Mouse (Mus musculus) heart, embryonic 11.5 days (tissue): ENCODE measurements around the gene Gm10644. TPM values are rescaled to one million over a fixed set of nuclear protein-coding genes. Genes with fewer than 3 reads are reported as not detected.

Source experiments
- ATAC-seq: fragments of 200-750 bp; cut with Nextera tagmentation; replicated peaks from 2 replicates; pipeline ENCODE4 v1.8.0; 2017; ENCODE audit warnings: moderate library complexity; ENCODE audit not compliant: insufficient number of reproducible peaks, low FRiP score, low TSS enrichment
- H3K27ac ChIP-seq: fragments of 300-500 bp; sonication (generic); 2 replicates; pipeline ENCODE4 v1.5.1; 2014; ENCODE audit warnings: mild to moderate bottlenecking, low read depth, low read length
- H3K27me3 ChIP-seq: fragments of 300-500 bp; sonication (generic); 2 replicates; pipeline ENCODE4 v1.6.1; 2014; ENCODE audit warnings: mild to moderate bottlenecking, low read length, mixed read lengths; ENCODE audit not compliant: control insufficient read depth, insufficient read depth
- H3K36me3 ChIP-seq: fragments of 300-500 bp; sonication (generic); 2 replicates; pipeline ENCODE4 v1.6.1; 2014; ENCODE audit warnings: mild to moderate bottlenecking, low read length, moderate library complexity, mixed read lengths; ENCODE audit not compliant: control insufficient read depth, insufficient read depth
- H3K4me1 ChIP-seq: fragments of 300-500 bp; sonication (generic); 2 replicates; pipeline ENCODE4 v1.6.1; 2014; ENCODE audit warnings: low read length; ENCODE audit not compliant: control insufficient read depth, insufficient read depth
- H3K4me2 ChIP-seq: fragments of 300-500 bp; sonication (generic); 2 replicates; pipeline ENCODE4 v1.6.1; 2014; ENCODE audit warnings: mild to moderate bottlenecking, moderate library complexity
- H3K4me3 ChIP-seq: fragments of 300-500 bp; sonication (generic); 2 replicates; pipeline ENCODE4 v1.5.1; 2014; ENCODE audit warnings: low read depth, low read length
- H3K9ac ChIP-seq: fragments of 300-500 bp; sonication (generic); 2 replicates; pipeline ENCODE4 v1.6.1; 2014; ENCODE audit warnings: mild to moderate bottlenecking, low read depth, low read length, moderate library complexity
- H3K9me3 ChIP-seq: fragments of 300-500 bp; sonication (generic); replicated peaks from 2 replicates; pipeline ENCODE4 v1.6.1; 2016; ENCODE audit warnings: low read length; ENCODE audit not compliant: control insufficient read depth
- WGBS: fragments of 180-500 bp; shearing (Covaris S2); extraction: QIAGEN DNeasy Blood & Tissue Kit; methylation state at CpG from one replicate; pipeline ENCODE4 v1.1.7; 2014; ENCODE audit not compliant: insufficient replicate concordance; 5-methylcytosine and 5-hydroxymethylcytosine counted together
- polyA plus RNA-seq: library from polyadenylated mRNA; unstranded; fragments of >200 nt; fragmentation: Nextera tagmentation; extraction: Ambion mirVana; gene quantifications from 2 replicates; pipeline ENCODE4 v1.2.1, GENCODE M21; 2014

The Gm10644 gene
- polyA plus RNA-seq, 1 experiment from 2014 or later = 0.76 TPM

DNA sequence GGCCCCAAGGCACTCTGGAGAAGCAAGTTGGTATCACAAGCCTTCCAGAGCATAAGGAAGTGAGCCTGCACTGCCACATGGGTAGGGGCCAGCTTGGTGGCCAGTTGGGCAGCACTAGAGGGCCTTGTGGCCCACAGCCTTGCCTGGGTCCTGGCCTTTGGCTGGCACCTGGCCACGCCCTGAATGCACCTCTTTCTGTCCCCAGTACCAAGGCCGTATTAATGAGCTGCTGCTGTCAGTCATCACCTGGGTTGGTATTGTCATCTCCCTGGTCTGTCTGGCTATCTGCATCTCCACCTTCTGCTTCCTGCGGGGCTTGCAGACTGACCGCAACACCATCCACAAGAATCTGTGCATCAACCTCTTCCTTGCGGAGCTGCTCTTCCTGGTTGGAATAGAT, 20.8 kb downstream of the Gm10644 start:
- Histone ChIP-seq H3K27ac (no peak overlapping the region), H3K27me3 (no peaks in the 10 kb centered on the region), H3K4me1 (no peaks in the 10 kb centered on the region), H3K4me2 (no peak overlapping the region), H3K36me3 (peaks cover 46% of the 10 kb centered on the region), H3K4me3 (no peak overlapping the region), H3K9me3 (no peaks in the 10 kb centered on the region), H3K9ac (no peak overlapping the region)
- whole genome bisulfite sequencing = 76% methylated on average over 5 of the region's 5 CpGs
- no peak for ATAC-seq

DNA sequence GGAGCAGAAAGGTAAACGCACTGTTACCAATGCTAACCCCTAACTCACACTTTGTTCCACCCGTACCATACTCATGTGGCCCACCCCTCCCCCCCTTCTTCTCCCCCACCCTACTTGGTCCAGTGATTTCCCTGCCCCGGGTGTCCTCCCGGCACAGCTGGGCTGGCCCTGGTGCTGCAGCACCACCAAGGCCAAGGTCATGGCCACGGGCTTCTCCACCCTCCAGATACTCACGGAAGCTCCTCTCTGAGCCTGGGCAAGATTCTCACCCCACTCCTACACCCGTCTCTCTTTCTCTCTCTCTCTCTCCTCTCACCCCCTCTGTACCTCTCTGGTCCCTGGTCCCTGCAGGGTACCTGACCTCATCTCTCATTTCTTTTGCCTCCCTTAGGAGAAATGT, 28.7 kb downstream of the Gm10644 start:
- Histone ChIP-seq H3K9me3 (no peaks in the 10 kb centered on the region), H3K27ac (no peak overlapping the region), H3K4me1 (no peaks in the 10 kb centered on the region), H3K36me3 (peaks cover 17% of the 10 kb centered on the region), H3K4me3 (no peak overlapping the region), H3K4me2 (no peak overlapping the region), H3K9ac (no peak overlapping the region), H3K27me3 (no peaks in the 10 kb centered on the region)
- ATAC-seq = no peak
- 75% methylated on average over 7 of the region's 7 CpGs for WGBS

DNA sequence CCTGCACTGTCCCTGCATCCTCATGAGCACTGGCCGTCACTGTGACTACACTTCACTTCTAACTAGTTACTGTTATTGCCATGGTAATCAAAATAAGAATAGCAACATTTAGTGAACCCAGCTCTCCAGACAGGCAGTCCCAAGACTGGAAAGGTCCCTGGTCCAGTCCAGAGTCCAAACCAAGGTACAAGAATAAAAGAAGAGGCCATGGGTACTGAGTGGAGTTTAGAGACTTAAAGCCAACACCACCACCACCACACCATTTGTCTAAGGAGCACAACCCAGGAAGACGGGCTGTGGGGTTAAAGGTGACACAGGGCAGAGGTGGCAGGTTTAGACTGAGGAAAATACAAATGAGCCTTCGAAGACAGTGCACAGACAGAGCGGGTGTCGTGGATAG, 30.4 kb downstream of the Gm10644 start:
- Histone ChIP-seq H3K4me2 (no peak overlapping the region), H3K4me1 (no peaks in the 10 kb centered on the region), H3K9ac (no peak overlapping the region), H3K27me3 (no peaks in the 10 kb centered on the region), H3K27ac (no peak overlapping the region), H3K36me3 (peaks cover 8% of the 10 kb centered on the region), H3K4me3 (no peak overlapping the region), H3K9me3 (no peaks in the 10 kb centered on the region)
- no peak for ATAC-seq
- WGBS = 88% methylated on average over 5 of the region's 5 CpGs

DNA sequence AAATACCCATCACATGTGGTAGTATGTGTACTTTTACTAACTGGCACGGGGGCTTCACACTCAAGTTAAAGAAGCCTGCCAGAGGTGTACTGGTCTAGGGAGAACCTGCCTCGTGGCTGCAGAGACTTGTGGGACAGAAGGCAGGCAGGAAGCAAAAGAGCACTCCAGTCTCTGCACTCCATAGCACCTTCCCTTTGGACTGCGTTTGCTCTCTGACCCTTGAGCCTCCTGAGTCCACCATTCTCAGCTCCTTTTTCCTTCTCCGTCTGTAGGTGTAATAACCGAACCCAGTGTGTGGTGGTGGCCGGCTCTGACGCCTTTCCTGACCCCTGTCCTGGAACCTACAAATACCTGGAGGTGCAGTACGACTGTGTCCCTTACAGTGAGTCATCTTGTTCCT, 32.3 kb downstream of the Gm10644 start:
- Histone ChIP-seq H3K9me3 (no peaks in the 10 kb centered on the region), H3K9ac (no peak overlapping the region), H3K4me3 (no peak overlapping the region), H3K4me2 (no peak overlapping the region), H3K27ac (no peak overlapping the region), H3K36me3 (peaks cover 7% of the 10 kb centered on the region), H3K27me3 (no peaks in the 10 kb centered on the region), H3K4me1 (peaks cover 2% of the 10 kb centered on the region; the same call in 1 of the 2 replicates)
- no peak for ATAC-seq
- 86% methylated on average over 8 of the region's 8 CpGs for WGBS

DNA sequence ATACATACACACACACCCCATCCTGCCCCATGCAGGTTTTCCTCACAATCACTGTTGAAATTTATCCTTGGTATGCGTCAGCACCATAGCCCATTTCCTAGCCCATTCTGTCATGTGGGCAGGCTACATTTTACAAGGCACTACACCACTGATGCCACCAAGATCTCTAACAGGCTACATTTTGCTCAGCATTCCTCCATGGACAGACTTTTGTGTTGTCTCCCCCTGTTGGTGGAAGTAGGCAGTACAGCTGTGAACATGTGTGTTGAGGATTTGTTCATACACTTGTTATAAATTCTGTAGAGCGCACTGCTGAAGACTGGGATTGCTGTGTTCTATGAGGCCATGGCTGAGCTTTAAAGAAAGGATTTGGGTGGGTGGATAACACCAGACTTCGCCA, 33.4 kb downstream of the Gm10644 start:
- Histone ChIP-seq H3K36me3 (peaks cover 7% of the 10 kb centered on the region), H3K4me1 (peaks cover 7% of the 10 kb centered on the region; the same call in 1 of the 2 replicates), H3K9ac (no peak overlapping the region), H3K4me2 (no peak overlapping the region), H3K4me3 (no peak overlapping the region), H3K27me3 (no peaks in the 10 kb centered on the region), H3K27ac (no peak overlapping the region), H3K9me3 (no peaks in the 10 kb centered on the region)
- no peak for ATAC-seq
- 67% methylated on average over 3 of the region's 3 CpGs for WGBS

DNA sequence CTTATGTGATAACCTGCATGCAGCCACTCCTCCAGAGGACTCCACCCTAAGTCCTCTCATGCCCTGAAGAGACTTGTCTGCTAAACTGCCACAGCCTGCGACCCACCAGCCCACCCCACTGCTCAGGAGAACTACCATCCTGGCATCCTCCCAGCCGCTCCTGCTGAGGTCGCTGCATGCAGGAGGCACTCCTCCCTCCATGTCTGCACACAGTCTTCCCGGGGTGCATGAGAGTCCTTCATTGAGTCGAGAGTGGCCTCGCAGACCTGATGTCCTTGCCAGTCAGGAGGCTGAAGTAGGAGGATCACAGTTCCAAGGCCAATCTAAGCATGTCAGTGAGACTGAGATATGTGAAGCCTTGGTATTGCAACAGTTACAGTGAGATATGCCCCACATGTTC, 37.4 kb downstream of the Gm10644 start:
- Histone ChIP-seq H3K4me1 (peaks cover 34% of the 10 kb centered on the region), H3K9ac (no peak overlapping the region), H3K9me3 (no peaks in the 10 kb centered on the region), H3K36me3 (peaks cover 2% of the 10 kb centered on the region; the same call in 1 of the 2 replicates), H3K27ac (no peak overlapping the region), H3K27me3 (no peaks in the 10 kb centered on the region), H3K4me3 (no peak overlapping the region), H3K4me2 (no peak overlapping the region)
- WGBS = 72% methylated on average over 6 of the region's 6 CpGs
- ATAC-seq = no peak

DNA sequence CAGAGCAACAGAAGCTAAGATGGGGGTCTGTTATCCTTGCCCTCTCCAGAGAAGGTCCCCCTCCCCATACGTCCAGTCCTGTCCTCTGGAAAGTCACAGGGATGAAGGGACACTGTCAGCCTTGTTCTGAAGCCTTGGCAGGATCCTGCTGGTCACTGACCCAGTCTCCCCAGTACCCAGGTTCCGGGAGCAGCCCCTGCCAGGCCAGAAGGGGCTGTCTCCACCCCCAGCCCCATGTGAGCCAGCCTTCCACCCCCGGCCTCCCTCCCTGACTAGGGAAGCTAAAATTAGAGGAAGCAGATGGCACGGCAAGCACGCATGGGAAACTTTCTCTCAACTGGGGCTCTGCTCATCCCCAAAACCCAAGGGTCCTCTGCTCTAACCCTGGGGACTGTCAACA, 39.0 kb downstream of the Gm10644 start:
- no peaks in the 10 kb centered on the region for H3K9me3 ChIP-seq
- peak overlapping the region; percentile 14; the same call in 1 of the 2 replicates for H3K4me2 ChIP-seq
- ATAC-seq = no peak
- no peaks in the 10 kb centered on the region for H3K27me3 ChIP-seq
- H3K9ac ChIP-seq = peak overlapping the region; percentile 52; the same call in 1 of the 2 replicates
- H3K27ac ChIP-seq = 0 out of 2 replicates have a peak overlapping the region, but pooled peaks have one; percentile 22
- H3K36me3 ChIP-seq = peaks cover 2% of the 10 kb centered on the region; the same call in 1 of the 2 replicates
- 52% methylated on average over 5 of the region's 5 CpGs for WGBS
- H3K4me3 ChIP-seq = no peak overlapping the region
- H3K4me1 ChIP-seq = peaks cover 39% of the 10 kb centered on the region

DNA sequence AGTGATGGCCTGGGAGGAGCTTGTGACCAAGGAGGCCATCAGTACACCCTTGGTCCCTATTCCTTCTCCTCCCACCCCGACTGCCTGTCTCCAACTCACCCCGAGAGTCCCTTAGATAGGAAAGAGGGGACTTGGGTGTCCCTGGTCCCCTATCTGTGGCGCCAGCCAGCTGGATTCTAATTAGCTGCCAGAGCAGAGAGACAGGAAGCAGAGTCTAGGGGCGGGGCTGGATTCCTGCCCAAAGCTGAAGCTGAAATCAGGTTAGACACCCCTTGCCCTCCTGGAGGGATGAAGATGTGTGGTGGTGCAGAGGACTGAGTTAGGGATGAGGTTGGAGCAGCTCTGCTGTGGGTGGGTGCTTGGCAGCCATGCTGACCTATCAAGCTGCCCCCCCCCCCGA, 40.1 kb downstream of the Gm10644 start:
- Histone ChIP-seq H3K9ac (no peak overlapping the region), H3K9me3 (no peaks in the 10 kb centered on the region), H3K36me3 (0 out of 2 replicates have a peak, but pooled peaks cover 2% of the 10 kb centered on the region), H3K4me3 (no peak overlapping the region), H3K4me2 (no peak overlapping the region), H3K27ac (no peak overlapping the region), H3K27me3 (no peaks in the 10 kb centered on the region), H3K4me1 (peaks cover 45% of the 10 kb centered on the region)
- 44% methylated on average over 5 of the region's 5 CpGs for WGBS
- no peak for ATAC-seq

DNA sequence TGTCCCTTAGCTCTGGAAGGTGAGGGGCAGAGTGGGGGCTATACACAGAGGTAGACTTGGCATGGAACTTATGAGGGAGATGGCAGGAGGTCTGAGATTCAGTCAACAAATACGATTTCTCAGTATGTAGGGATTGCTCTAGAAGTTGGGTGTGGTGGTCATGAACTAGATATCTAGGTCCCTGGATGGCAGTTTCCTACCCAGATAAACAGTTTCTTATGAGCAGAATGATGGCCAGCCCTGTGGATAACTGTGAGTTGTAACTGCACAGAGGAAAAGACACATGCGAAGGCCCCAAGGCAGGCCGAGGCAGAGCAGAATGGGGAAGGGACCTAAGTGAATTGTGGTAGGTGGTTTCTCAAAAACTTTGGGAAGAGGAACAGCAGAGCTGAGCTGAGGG, 40.8 kb downstream of the Gm10644 start:
- Histone ChIP-seq H3K9me3 (no peaks in the 10 kb centered on the region), H3K4me2 (no peak overlapping the region), H3K36me3 (no peaks in the 10 kb centered on the region), H3K27me3 (no peaks in the 10 kb centered on the region), H3K4me3 (no peak overlapping the region), H3K9ac (no peak overlapping the region), H3K27ac (no peak overlapping the region), H3K4me1 (peaks cover 51% of the 10 kb centered on the region)
- 78% methylated on average over 3 of the region's 3 CpGs for WGBS
- ATAC-seq = no peak
